Mouse (Mus musculus) pancreas, adult 10 weeks (tissue): ENCODE data around the gene Kctd3. TPM values are rescaled to one million over a fixed set of nuclear protein-coding genes. Genes with fewer than 3 reads are reported as not detected.

Source experiments
- polyA plus RNA-seq: library from polyadenylated mRNA; stranded (reverse); fragments of 350-450 nt; fragmentation: Illumina TruSeq; extraction: RNeasy Lipid Tissue Mini Kit (QIAGEN cat#74804); gene quantifications from one replicate; pipeline ENCODE4 v1.2.3, GENCODE M21; 2015; ENCODE audit warnings: low read depth, low replicate concordance; ENCODE audit not compliant: insufficient read depth

Gene Kctd3
- 5.2 TPM for polyA plus RNA-seq

GRCm38 (mm10) chr1:189007239-189007979 is at the start of gene Kctd3:
TSS of gene Kctd3 (minus strand) at chr1:189007841.

